Mouse (Mus musculus) erythroblast, embryonic 14.5 days (primary cell): ENCODE results near the gene Pparg.

Experiments used
- GATA1 ChIP-seq: IDR thresholded peaks from 2 replicates; pipeline ENCODE4 v1.6.1; 2012; ENCODE audit warnings: low read length, inconsistent platforms, mixed read lengths
- TAL1 ChIP-seq: IDR thresholded peaks from 3 replicates; pipeline ENCODE4 v1.6.1; 2012; ENCODE audit warnings: low read length, inconsistent platforms, mixed read lengths

DNA sequence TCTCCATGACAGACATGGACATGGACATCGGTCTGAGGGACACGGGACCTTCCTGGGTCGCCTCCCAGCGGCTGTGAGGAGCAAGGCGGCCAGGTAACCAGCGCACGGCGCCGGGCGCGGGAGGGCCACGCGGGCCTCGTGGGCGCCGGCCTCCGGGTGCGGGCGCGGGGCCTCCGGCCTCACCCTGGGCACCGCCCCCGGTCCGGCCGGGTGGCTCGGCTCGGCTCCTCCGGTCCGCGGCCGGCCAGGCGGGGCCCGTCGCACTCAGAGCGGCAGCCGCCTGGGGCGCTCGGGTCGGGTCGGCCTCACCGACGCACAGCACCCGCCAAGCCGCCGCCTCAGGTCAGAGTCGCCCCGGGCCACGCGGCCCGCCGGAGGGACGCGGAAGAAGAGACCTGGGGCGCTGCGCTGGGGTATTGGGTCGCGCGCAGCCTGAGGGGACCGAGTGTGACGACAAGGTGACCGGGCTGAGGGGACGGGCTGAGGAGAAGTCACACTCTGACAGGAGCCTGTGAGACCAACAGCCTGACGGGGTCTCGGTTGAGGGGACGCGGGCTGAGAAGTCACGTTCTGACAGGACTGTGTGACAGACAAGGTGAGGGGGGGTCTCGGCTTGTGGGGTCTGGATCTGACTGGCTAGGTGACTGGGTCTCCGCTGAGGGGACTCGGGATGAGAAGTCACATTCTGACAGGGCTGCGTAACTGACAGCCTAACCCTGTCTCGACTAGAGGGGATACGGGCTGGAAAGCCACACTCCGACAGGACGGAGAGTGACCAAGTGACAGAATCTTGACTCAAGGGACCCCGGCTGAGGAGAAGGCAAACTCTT, at the start of gene Pparg:
- TF ChIP-seq GATA1 (no peak), TAL1 (no peak)
